Mouse (Mus musculus): Measurements from ENCODE around the gene Gamt. TPM values are rescaled to one million over a fixed set of nuclear protein-coding genes. Genes with fewer than 3 reads are reported as not detected.
"Not testable (repeated sequence)": the region's sequence is repeated elsewhere in the genome, so short reads cannot be mapped to it uniquely, and the experiment has no call there.

Gamt gene
- total RNA-seq, 2 experiments from 2014 or later, result 37.7 to 39.1 TPM

DNA sequence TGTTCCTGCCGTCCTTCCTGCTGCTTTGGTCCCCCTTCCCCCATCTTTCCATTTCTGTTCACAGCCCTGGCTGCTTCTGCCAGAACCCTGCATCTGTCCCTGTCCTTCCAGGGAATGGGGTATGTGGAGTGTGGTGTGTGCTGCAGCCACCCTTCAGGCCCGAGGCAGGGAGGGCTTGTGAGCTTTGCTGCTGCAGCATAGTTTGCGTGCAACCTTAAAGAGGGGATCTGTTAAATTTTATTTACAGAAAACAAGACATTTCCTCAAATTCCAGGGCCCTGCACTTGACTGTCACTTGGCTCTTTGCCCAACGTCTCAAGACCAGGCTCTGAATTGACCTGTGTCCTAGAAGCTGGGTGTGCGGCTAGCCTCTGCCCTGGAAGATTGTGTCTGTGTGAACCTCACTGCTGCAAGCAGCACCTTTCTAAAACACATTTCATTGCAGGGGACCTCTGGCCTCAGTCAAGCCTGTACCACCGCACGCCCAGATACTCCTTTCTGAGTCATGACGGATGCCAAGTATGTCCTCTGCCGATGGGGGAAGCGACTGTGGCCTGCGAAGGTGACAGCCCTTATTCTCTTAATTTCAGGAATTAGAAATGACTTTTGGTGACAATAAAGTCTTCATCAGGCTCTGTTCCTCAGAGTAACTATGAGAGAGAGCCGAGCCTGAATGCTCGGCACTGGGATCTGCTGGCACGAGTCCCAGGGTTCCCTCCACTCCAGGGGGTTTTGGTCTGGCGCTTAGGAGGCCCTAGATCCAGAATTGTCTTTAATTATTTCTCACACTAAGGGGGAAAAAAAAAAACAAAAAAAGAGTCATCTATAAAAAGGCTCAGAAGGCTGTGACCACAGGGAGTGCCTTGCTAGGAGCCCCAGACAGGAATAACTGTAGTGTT, 32.7 kb downstream of the Gamt start:
- no peak for DNase-seq

DNA sequence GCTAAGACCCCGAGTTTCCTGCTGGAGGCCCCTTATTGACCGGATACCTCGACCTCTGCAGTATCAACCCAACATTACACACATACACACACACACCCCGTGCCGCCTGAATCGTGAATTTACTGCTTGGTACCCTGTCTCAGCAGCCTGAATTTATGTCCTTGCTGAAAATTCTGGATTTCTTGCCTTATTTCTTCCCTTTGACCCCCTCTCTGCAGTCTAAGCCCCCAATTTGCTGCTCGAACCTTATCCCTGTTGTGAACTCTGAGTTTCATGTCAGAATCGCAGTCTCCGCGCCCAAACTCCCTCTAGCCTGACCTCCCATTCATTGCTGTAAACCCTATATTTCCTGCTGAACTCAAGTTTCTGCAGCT, 33.7 kb downstream of the Gamt start:
- DNase-seq, result no peak

DNA sequence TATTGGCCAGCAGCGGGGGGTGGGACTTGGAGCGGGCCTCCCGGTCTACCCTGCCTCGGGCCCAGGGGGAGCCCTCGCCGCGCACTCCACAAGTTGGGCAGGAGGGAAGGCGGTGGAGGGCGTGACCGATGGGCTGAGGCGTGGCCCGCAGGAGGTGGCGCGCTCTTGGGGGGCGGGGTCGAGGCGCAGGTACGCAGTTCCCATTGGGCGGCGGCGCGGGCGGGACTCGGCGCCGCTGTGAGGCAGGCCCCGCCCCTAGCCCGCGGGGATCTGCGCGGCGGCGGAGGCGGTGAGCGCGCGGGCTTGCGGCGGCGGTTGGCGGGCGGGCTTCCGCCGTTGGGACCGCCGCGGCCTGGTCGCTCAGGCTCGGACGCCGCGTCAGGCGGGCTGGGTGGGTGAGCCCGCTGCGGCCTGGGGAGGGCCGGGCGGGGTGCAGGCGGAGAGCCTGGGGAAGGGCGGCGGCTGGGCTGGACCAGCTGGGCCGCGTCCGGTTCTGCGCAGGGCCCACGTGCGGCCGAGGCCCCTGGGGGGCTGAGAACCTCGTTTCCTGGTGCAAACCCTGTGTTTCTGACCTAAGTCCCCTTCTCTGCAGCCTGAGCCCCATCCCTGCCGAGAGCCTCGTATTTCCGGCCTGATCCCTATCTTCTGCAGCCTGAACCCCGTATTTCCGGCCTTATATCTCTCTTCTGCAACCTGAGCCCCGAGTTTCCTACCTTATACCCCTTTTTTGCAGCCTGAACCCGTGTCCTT, 34.2 kb downstream of the Gamt start, which contains the start of gene Mum1:
Gene Mum1 (plus strand): TSS at position 19 of the 750 bp plus-strand sequence.
- peak; percentile 99 for DNase-seq

DNA sequence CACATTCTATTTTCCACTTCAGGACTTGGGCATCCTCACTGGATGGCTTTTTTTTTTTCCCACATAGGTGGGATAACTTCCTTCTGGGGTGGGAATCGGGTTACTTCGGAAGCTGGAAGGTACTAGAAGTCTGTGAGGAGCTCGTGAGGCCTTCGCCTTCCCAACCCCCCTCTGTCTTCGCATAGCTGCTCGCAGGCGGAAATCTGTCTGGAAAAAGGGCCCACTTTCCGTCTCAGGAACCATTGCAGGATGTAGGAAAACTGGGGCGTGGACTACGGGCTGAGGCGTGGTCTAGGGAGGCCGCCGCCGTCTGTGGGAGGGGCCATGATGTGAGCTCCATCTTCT, 34.8 kb downstream of the Gamt start:
- DNase-seq, result no peak

DNA sequence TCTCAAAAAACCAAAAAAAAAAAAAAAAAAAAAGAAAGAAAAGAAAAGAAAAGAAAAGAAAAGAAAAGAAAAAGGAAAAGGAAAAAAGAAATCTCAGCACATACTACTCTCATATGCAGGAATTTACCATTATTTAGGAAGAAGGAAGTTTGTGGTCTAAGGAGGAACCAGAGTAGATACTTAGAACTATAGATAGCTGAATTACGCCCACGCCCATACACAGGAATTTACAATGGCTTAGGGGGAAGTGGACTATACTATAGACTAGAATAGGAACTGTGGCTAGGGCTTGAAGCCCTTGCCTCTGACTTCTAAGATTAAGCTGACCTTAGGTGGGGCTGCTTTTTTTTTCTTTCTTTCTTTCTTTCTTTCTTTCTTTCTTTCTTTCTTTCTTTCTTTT, 37.7 kb downstream of the Gamt start:
- DNase-seq, result not testable (repeated sequence)

DNA sequence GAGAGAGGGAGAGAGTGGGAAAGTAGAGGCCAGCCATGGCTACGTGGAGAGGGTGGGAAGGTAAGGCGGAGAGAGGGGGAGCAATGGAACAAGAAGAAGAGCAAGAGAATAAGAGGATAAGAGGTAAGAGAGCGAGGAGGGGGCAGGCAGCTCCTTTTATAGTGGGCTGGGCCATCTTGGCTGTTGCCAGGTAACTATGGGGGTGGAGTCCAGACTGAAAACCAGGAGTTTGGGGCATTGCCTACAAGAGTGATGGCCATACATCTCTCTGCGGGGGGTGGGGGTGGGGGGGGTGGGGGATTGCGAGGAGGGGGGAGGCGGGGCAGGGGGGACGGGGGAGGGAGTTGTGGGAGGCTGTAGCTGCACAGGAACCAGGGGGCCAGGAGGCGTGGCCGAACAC, 40.1 kb downstream of the Gamt start:
- DNase-seq, result no peak

DNA sequence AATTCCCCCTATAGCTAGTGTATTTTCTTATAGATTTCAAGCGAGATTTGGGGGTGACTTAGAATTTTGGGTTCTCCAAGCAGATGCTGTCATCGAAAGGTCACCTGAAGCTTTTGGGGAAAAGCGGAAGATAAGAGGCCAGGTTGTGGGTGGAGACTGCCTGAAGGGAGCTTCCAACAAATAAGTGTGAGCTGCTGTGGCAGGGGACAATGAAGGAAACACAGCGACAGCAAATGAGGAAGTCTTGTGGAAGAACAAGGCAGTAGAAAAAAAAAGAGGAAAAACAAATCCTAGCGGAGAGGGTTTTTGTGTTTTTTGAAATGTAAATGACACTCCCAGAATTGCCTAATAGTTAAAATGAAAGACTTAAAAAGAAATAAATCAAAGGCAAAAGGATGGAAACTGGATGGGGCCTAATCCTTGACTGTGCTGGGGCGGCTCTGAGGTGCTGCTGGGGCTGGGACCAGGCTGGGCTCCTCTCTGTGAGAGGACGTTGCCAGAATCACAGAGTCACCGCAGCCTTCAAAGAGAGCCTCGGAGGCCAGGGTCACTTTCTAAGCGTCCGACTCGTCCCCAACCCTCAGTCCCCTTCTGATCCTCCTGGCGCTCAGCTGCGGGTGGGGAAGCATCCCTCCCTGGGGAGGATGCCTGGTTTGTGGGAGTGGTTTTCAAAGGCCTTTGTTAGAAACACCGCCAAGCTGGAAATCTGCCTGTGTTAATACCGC, 45.6 kb downstream of the Gamt start:
- DNase-seq, result no peak

DNA sequence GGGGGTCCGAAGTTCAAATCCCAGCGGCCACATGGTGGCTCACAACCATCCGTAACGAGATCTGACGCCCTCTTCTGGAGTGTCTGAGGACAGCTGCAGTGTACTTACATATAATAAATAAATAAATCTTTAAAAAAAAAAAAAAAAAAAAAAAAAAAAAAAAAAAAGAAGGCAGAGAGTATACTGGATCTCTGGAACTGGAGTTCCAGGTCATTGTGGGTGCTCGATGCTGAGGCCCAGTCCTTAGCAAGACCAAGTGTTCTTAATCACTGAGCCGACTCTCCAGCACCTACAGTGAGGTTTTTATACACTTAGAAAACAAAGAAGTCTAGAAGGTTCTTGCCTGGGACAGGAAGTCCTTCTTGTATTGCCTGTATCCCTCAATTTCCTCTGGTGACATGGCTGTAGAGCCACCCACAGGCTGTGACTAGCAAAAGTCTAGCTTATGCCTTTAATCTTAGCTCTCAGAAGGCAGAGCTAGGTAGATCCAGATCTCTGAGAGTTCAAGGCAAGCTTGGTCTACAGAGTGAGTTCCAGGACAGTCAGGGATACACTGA, 49.2 kb downstream of the Gamt start:
- DNase-seq, result not testable (repeated sequence)

DNA sequence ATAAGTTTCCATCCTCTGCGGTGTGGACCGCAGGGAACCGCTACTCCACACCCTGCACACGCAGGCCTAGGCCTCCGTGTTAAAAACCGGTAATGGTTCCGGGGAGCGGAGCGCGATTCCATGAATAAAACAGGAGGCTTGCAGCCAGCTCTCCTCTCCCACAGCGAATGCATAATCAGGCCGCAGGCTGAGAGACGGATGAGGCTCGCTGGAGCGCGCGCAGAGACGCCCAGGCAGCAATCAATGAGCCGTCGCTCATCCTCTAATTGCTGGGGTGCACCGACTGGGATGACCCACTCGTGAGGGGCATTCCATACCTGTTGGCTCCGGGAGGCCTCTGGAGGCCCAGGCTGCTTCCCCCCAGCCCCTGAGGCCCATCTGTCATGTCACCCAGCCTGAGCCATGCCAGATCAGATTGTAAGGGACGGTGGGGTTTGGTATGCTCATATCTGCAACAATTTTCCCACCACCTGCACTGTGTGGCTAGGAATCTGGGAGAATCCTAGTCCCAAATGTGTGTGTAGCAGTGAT, 51.9 kb downstream of the Gamt start:
- DNase-seq, result peak; percentile 30 to 36

DNA sequence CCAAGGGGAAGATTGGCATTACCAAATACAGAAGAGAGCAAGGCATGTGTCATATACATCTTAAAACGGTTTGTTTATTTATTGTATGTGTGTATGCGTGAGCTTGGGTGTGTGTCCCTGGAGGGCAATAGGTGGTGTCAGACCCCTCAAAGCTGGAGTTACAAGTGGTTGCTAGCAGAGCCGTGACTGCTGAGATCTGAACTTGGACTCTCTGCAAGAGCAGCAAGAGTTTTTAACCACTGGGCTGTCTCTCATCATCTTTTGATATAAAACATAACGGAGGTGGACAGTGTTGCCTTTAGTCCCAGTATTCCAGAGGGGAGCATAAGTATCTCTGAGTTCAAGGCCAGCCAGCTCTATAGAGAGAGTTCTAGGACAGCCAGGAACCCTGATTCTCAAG, 52.6 kb downstream of the Gamt start:
- no peak for DNase-seq

Small RNA genes lying within 50 kb of the gene (microRNA-seq; reads per million reads assigned to microRNA genes)
- gene Mir6911, result 1.1 to 2.1 reads per million in 2 experiments

Other genes starting within 250 kb of the Gamt start
- gene Arhgap45, start 244.4 kb downstream of the Gamt start, total RNA-seq (2021), result 1 to 10 TPM; 3.2 to 4.2 TPM
- 10 to 100 TPM; 74.8 to 86.0 TPM for gene Polr2e, start 221.2 kb downstream of the Gamt start, total RNA-seq (2021)
- gene Gpx4, start 213.8 kb downstream of the Gamt start, total RNA-seq (2021), result 100 to 1,000 TPM; 445 to 446 TPM
- gene Sbno2, start 155.4 kb downstream of the Gamt start, total RNA-seq (2021), result 10 to 100 TPM; 17.2 to 20.7 TPM
- gene Stk11, start 145.2 kb downstream of the Gamt start, total RNA-seq (2021), result 10 to 100 TPM; 93.3 to 95.9 TPM
- 100 to 1,000 TPM; 324 to 369 TPM for gene Atp5d, start 122.4 kb downstream of the Gamt start, total RNA-seq (2021)
- gene Cbarp, start 120.2 kb downstream of the Gamt start, total RNA-seq (2021), result 100 to 1,000 TPM; 336 to 379 TPM
- 10 to 100 TPM; 58.9 to 62.6 TPM for gene Midn, start 112.7 kb downstream of the Gamt start, total RNA-seq (2021)
- gene Cirbp, start 95.0 kb downstream of the Gamt start, total RNA-seq (2021), result 10 to 100 TPM; 58.5 to 63.4 TPM
- 1 to 10 TPM; 6.4 to 6.9 TPM for gene 1600002K03Rik, start 88.1 kb downstream of the Gamt start, total RNA-seq (2021)
- gene Efna2, start 81.5 kb downstream of the Gamt start, total RNA-seq (2021), result 1 to 10 TPM; 9.0 to 9.6 TPM
- 10 to 100 TPM; 35.6 to 39.6 TPM for gene Mum1, start 34.6 kb downstream of the Gamt start, total RNA-seq (2021)
- gene Ndufs7, start 11.9 kb downstream of the Gamt start, total RNA-seq (2021), result 100 to 1,000 TPM; 199 to 204 TPM
- gene Dazap1, start 474 bp upstream of the Gamt start, total RNA-seq (2021), result 100 to 1,000 TPM in 1 of 2 experiments, 10 to 100 TPM in 1; 82.6 to 100 TPM
- 100 to 1,000 TPM; 755 to 823 TPM for gene Rps15, start 31.4 kb upstream of the Gamt start, total RNA-seq (2021)
- gene Apc2, start 35.0 kb upstream of the Gamt start, total RNA-seq (2021), result 10 to 100 TPM; 98.3 to 98.4 TPM
- 10 to 100 TPM; 22.4 to 23.0 TPM for gene 2310011J03Rik, start 59.5 kb upstream of the Gamt start, total RNA-seq (2021)
- 1 to 10 TPM; 2.2 to 2.6 TPM for gene Pcsk4, start 68.5 kb upstream of the Gamt start, total RNA-seq (2021)
- 10 to 100 TPM in 1 of 2 experiments, 1 to 10 TPM in 1; 8.6 to 10.3 TPM for gene Reep6, start 68.9 kb upstream of the Gamt start, total RNA-seq (2021)
- gene Adamtsl5, start 87.4 kb upstream of the Gamt start, total RNA-seq (2021), result 1 to 10 TPM; 4.9 to 5.2 TPM
- 10 to 100 TPM; 23.2 to 23.4 TPM for gene Plk5, start 95.4 kb upstream of the Gamt start, total RNA-seq (2021)
- 10 to 100 TPM; 18.2 to 18.4 TPM for gene Mex3d, start 126.6 kb upstream of the Gamt start, total RNA-seq (2021)
- 100 to 1,000 TPM; 148 to 156 TPM for gene Mbd3, start 138.5 kb upstream of the Gamt start, total RNA-seq (2021)
- gene Uqcr11, start 145.8 kb upstream of the Gamt start, total RNA-seq (2021), result 100 to 1,000 TPM; 443 to 467 TPM
- gene Tcf3, start 172.6 kb upstream of the Gamt start, total RNA-seq (2021), result 10 to 100 TPM; 30.5 to 30.6 TPM
- gene Onecut3, start 233.8 kb upstream of the Gamt start, total RNA-seq (2021), result under 1 TPM in 1 of 2 experiments, not detected in 1; 0.08 TPM

All from layer of hippocampus, postnatal 36 days (tissue).